Mouse (Mus musculus): Measurements from ENCODE around the gene Rab36. TPM values are rescaled to one million over a fixed set of nuclear protein-coding genes. Genes with fewer than 3 reads are reported as not detected.
A peak's percentile ranks its signal among the peaks of the same experiment; 100 is the strongest.

The Rab36 gene
- total and polyA plus RNA-seq, 3 experiments, result not detected

- no peak overlapping the region for H3K27ac ChIP-seq (ENCODE audit: control insufficient read depth, low read depth, low read length)
- no peaks in the 10 kb centered on the region for H3K79me2 ChIP-seq (ENCODE audit: control insufficient read depth, insufficient read depth, low read length, poor library complexity)
- no peaks in the 10 kb centered on the region for H3K36me3 ChIP-seq (ENCODE audit: control insufficient read depth in 1 of 2, insufficient read depth in 2 of 2, low read length in 2 of 2)
- H3K9ac ChIP-seq (ENCODE audit: control insufficient read depth, low read depth, low read length, poor library complexity, severe bottlenecking), result no peak overlapping the region
- no peak overlapping the region for H3K4me3 ChIP-seq (ENCODE audit: control insufficient read depth in 1 of 2, insufficient read depth in 1 of 2, low read depth in 2 of 2, low read length in 2 of 2)
- DNase-seq (ENCODE audit: low read depth, low spot score), result no peak
- H3K9me3 ChIP-seq (replicated peaks; ENCODE audit: insufficient read depth, low read length), result no peaks in the 10 kb centered on the region
- H3K27me3 ChIP-seq (ENCODE audit: control insufficient read depth in 1 of 2, insufficient read depth in 2 of 2, low read length in 2 of 2), result no peaks in the 10 kb centered on the region; a peak in 1 of 4 replicates
- TF ChIP-seq CTCF (IDR thresholded peaks at IDR 0.05 in 2 of 3, conservative IDR thresholded peaks at IDR 0.05 in 1 of 3; ENCODE audit: control insufficient read depth in 1 of 3, insufficient read depth in 1 of 3, low read depth in 2 of 3, low read length in 3 of 3, poor library complexity in 1 of 3, severe bottlenecking in 1 of 3), result peak in 1 of 3 experiments; percentile 15; a peak in 1 of 6 replicates
- no peak for TF ChIP-seq TAL1 (IDR thresholded peaks at IDR 0.05; ENCODE audit: low read length)
- no peak for TF ChIP-seq RAD21 (IDR thresholded peaks at IDR 0.05; ENCODE audit: low read depth, low read length)
- H3K4me1 ChIP-seq (ENCODE audit: control insufficient read depth in 1 of 2, insufficient read depth in 2 of 2, low read length in 2 of 2), result no peaks in the 10 kb centered on the region
Observed at GRCm38 (mm10) chr10:75021138-75021537, 15.7 kb upstream of the Rab36 start.

DNA sequence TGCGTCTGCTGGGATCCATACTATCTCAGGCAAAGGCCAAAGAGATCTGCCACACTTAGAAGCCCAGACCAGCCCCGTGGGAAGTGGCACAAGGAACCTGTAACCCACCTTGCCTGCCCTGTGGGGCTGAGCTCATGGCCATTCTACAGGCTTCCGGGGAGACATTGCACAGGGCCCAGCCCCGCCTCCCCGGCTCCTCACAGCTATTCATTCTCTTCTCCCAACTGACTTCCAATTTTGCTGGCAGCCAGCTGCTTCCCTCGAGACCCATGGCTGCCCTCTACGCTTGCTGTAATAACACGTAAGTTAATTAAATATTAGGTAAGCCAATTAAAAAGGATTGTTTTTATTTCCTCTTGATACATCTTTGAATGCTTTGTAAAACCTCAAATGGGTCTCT lies 10.4 kb upstream of the Rab36 start:
- Histone ChIP-seq H3K27me3 (ENCODE audit: control insufficient read depth in 1 of 2, insufficient read depth in 2 of 2, low read length in 2 of 2) (no peaks in the 10 kb centered on the region; a peak in 1 of 4 replicates), H3K4me3 (ENCODE audit: control insufficient read depth in 1 of 2, insufficient read depth in 1 of 2, low read depth in 2 of 2, low read length in 2 of 2) (no peak overlapping the region), H3K79me2 (ENCODE audit: control insufficient read depth, insufficient read depth, low read length, poor library complexity) (no peaks in the 10 kb centered on the region), H3K36me3 (ENCODE audit: control insufficient read depth in 1 of 2, insufficient read depth in 2 of 2, low read length in 2 of 2) (no peaks in the 10 kb centered on the region), H3K9ac (ENCODE audit: control insufficient read depth, low read depth, low read length, poor library complexity, severe bottlenecking) (no peak overlapping the region), H3K4me1 (ENCODE audit: control insufficient read depth in 1 of 2, insufficient read depth in 2 of 2, low read length in 2 of 2) (no peaks in the 10 kb centered on the region), H3K9me3 (replicated peaks; ENCODE audit: insufficient read depth, low read length) (no peaks in the 10 kb centered on the region), H3K27ac (ENCODE audit: control insufficient read depth, low read depth, low read length) (no peak overlapping the region)
- DNase-seq (ENCODE audit: low read depth, low spot score), result no peak
- TF ChIP-seq MYB (IDR thresholded peaks at IDR 0.05; ENCODE audit: low read depth, low read length) (no peak), ELF1 (IDR thresholded peaks at IDR 0.05; ENCODE audit: low read depth, low read length) (no peak), USF1 (IDR thresholded peaks at IDR 0.05; ENCODE audit: low read depth, low read length) (no peak), EP300 (IDR thresholded peaks at IDR 0.05; ENCODE audit: low read depth in 1 of 2, low read length in 2 of 2) (no peak), ZNF384 (IDR thresholded peaks at IDR 0.05; ENCODE audit: low read depth, low read length) (no peak), HCFC1 (IDR thresholded peaks at IDR 0.05; ENCODE audit: low read depth, low read length) (no peak), MEF2A (IDR thresholded peaks at IDR 0.05; ENCODE audit: extremely low read depth, insufficient replicate concordance, low read depth, low read length, poor library complexity, severe bottlenecking) (no peak), NELFE (IDR thresholded peaks at IDR 0.05; ENCODE audit: low read depth, low read length) (no peak), RAD21 (IDR thresholded peaks at IDR 0.05; ENCODE audit: low read depth, low read length) (no peak), ZC3H11A (IDR thresholded peaks at IDR 0.05; ENCODE audit: low read depth, low read length) (no peak)

- Histone ChIP-seq H3K36me3 (ENCODE audit: control insufficient read depth in 1 of 2, insufficient read depth in 2 of 2, low read length in 2 of 2) (no peaks in the 10 kb centered on the region), H3K9ac (ENCODE audit: control insufficient read depth, low read depth, low read length, poor library complexity, severe bottlenecking) (no peak overlapping the region), H3K4me1 (ENCODE audit: control insufficient read depth in 1 of 2, insufficient read depth in 2 of 2, low read length in 2 of 2) (no peaks in the 10 kb centered on the region), H3K27ac (ENCODE audit: control insufficient read depth, low read depth, low read length) (no peak overlapping the region), H3K27me3 (ENCODE audit: control insufficient read depth in 1 of 2, insufficient read depth in 2 of 2, low read length in 2 of 2) (no peaks in the 10 kb centered on the region), H3K4me3 (ENCODE audit: control insufficient read depth in 1 of 2, insufficient read depth in 1 of 2, low read depth in 2 of 2, low read length in 2 of 2) (no peak overlapping the region), H3K9me3 (replicated peaks; ENCODE audit: insufficient read depth, low read length) (no peaks in the 10 kb centered on the region), H3K79me2 (ENCODE audit: control insufficient read depth, insufficient read depth, low read length, poor library complexity) (no peaks in the 10 kb centered on the region)
- DNase-seq (ENCODE audit: low read depth, low spot score), result no peak
- no peak for TF ChIP-seq MAFK (IDR thresholded peaks at IDR 0.05; ENCODE audit: borderline replicate concordance, low read depth, low read length)
- TF ChIP-seq GABPA (IDR thresholded peaks at IDR 0.05; ENCODE audit: low read depth, low read length), result no peak
- no peak for TF ChIP-seq CHD2 (IDR thresholded peaks at IDR 0.05; ENCODE audit: low read length)
- TF ChIP-seq RCOR1 (IDR thresholded peaks at IDR 0.05; ENCODE audit: low read depth, low read length), result no peak
- no peak for TF ChIP-seq MAZ (IDR thresholded peaks at IDR 0.05; ENCODE audit: low read depth, low read length)
- TF ChIP-seq MAX (IDR thresholded peaks at IDR 0.05; ENCODE audit: low read length), result no peak
- no peak for TF ChIP-seq ELF1 (IDR thresholded peaks at IDR 0.05; ENCODE audit: low read depth, low read length)
- no peak for TF ChIP-seq CHD1 (IDR thresholded peaks at IDR 0.05; ENCODE audit: low read depth, low read length)
- TF ChIP-seq HCFC1 (IDR thresholded peaks at IDR 0.05; ENCODE audit: low read depth, low read length), result no peak
- TF ChIP-seq BHLHE40 (IDR thresholded peaks at IDR 0.05; ENCODE audit: borderline replicate concordance, low read depth, low read length), result no peak
- TF ChIP-seq TCF12 (IDR thresholded peaks at IDR 0.05; ENCODE audit: low read depth, low read length), result no peak
- no peak for TF ChIP-seq MXI1 (IDR thresholded peaks at IDR 0.05; ENCODE audit: low read depth, low read length)
- TF ChIP-seq UBTF (IDR thresholded peaks at IDR 0.05; ENCODE audit: borderline replicate concordance, insufficient read depth, low read depth, low read length), result no peak
- no peak for TF ChIP-seq USF2 (IDR thresholded peaks at IDR 0.05; ENCODE audit: borderline replicate concordance in 1 of 2, insufficient read depth in 1 of 2, low read depth in 1 of 2, low read length in 2 of 2)
- TF ChIP-seq POLR2A (IDR thresholded peaks at IDR 0.05; ENCODE audit: control insufficient read depth in 1 of 2, insufficient read depth in 1 of 2, low read depth in 1 of 2, low read length in 2 of 2, poor library complexity in 1 of 2), result no peak
- TF ChIP-seq MYB (IDR thresholded peaks at IDR 0.05; ENCODE audit: low read depth, low read length), result no peak
Observed at GRCm38 (mm10) chr10:75028743-75029142, 8.1 kb upstream of the Rab36 start.
